Mouse (Mus musculus): ENCODE results near the gene Cpsf4. TPM values are rescaled to one million over a fixed set of nuclear protein-coding genes. Genes with fewer than 3 reads are reported as not detected.
"Not testable (repeated sequence)": the region's sequence is repeated elsewhere in the genome, so short reads cannot be mapped to it uniquely, and the experiment has no call there.

The Cpsf4 gene
- total and polyA plus RNA-seq, 2 experiments from 2014 or later, result 37.8 to 48.1 TPM

DNA sequence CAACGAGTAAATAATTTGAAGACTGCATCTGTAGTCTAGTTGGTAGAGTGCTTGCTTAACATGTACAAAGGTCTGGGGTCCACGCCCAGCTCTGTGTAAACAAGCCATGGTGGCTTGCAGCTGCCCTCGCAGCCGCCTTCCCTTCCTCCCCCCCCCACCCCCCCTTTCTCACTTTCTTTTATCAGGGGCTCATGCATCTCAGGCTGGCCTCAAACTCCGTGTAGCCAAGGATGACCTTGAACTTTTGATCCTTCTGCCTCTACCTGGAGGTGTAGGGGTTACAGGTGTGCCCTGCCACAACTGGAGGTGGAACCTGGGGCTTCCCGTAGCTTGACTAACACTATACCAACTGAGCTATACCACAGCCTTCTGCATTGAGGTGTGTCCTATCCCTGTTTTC lies 50.7 kb downstream of the Cpsf4 start:
- no peak overlapping the region for H3K27ac ChIP-seq
- H3K4me3 ChIP-seq (ENCODE audit: low read length), result no peak overlapping the region
- DNase-seq (ENCODE audit: low spot score) (no peak), ATAC-seq (no peak)
- no peak for TF ChIP-seq CTCF (IDR thresholded peaks at IDR 0.05; ENCODE audit: low read depth)
- H3K9me3 ChIP-seq (ENCODE audit: low read length), result no peaks in the 10 kb centered on the region
- 89% methylated on average over 6 of the region's 6 CpGs for WGBS
- H3K9ac ChIP-seq (replicated peaks; ENCODE audit: low read length), result no peak overlapping the region
- no peaks in the 10 kb centered on the region for H3K27me3 ChIP-seq (ENCODE audit: insufficient read depth, low read length)
- peaks cover 34% of the 10 kb centered on the region for H3K36me3 ChIP-seq (ENCODE audit: insufficient read depth, low read length)
- H3K4me1 ChIP-seq (ENCODE audit: insufficient read depth, low read length), result no peaks in the 10 kb centered on the region
- no peak overlapping the region for H3K4me2 ChIP-seq (ENCODE audit: low read depth, low read length)

DNA sequence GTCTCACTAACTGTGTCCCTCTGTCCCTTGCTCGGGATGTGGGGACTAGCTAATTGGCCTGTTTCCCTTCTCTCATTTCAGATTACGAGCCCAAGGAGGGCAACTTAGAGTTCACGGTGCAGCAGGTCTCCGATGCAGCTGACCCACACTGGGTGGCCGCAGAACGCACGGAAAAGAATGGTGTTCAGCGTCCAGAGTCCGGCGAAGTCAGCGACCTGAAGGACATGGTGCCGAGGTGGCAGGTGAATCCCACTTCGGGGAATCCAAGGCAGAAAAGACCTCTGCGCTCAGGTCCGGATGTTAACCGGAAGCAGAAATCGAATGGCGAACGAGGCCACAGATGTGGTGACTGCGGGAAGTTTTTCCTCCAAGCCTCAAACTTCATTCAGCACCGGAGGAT lies 51.2 kb downstream of the Cpsf4 start:
- ATAC-seq (no peak), DNase-seq (ENCODE audit: low spot score) (no peak)
- Histone ChIP-seq H3K27me3 (ENCODE audit: insufficient read depth, low read length) (no peaks in the 10 kb centered on the region), H3K9ac (replicated peaks; ENCODE audit: low read length) (no peak overlapping the region), H3K4me2 (ENCODE audit: low read depth, low read length) (no peak overlapping the region), H3K4me3 (ENCODE audit: low read length) (no peak overlapping the region), H3K9me3 (ENCODE audit: low read length) (no peaks in the 10 kb centered on the region), H3K4me1 (ENCODE audit: insufficient read depth, low read length) (no peaks in the 10 kb centered on the region), H3K27ac (no peak overlapping the region), H3K36me3 (ENCODE audit: insufficient read depth, low read length) (peaks cover 30% of the 10 kb centered on the region)
- WGBS, result 97% methylated on average over 21 of the region's 21 CpGs
- no peak for TF ChIP-seq CTCF (IDR thresholded peaks at IDR 0.05; ENCODE audit: low read depth)

- 94% methylated on average over 20 of the region's 20 CpGs for WGBS
- no peak overlapping the region for H3K4me2 ChIP-seq (ENCODE audit: low read depth, low read length)
- no peaks in the 10 kb centered on the region for H3K4me1 ChIP-seq (ENCODE audit: insufficient read depth, low read length)
- ATAC-seq (no peak), DNase-seq (ENCODE audit: low spot score) (no peak)
- H3K9ac ChIP-seq (replicated peaks; ENCODE audit: low read length), result no peak overlapping the region
- no peak for TF ChIP-seq CTCF (IDR thresholded peaks at IDR 0.05; ENCODE audit: low read depth)
- H3K27me3 ChIP-seq (ENCODE audit: insufficient read depth, low read length), result no peaks in the 10 kb centered on the region
- H3K9me3 ChIP-seq (ENCODE audit: low read length), result no peaks in the 10 kb centered on the region
- H3K27ac ChIP-seq, result no peak overlapping the region
- H3K36me3 ChIP-seq (ENCODE audit: insufficient read depth, low read length), result peaks cover 28% of the 10 kb centered on the region
- no peak overlapping the region for H3K4me3 ChIP-seq (ENCODE audit: low read length)
Measured at GRCm38 (mm10) chr5:145218671-145219070, 51.7 kb downstream of the Cpsf4 start.

DNA sequence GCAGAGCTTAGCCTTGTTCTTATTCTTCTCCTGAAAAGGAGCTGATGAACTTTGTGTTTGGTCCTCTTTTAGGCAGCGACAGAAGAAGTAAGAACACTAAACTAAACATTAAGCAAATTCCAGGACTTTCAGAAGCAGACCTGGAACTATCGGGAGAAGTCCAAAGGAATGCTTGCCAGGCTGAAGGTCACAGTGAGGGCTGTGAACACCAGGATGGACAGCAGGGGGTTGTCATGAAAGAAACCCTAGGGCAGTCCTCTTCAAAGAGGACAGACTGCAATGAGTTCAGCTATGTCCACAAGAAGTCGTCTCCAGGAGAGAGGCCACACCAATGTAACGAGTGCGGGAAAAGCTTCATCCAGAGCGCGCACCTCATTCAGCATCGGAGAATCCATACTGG lies 53.0 kb downstream of the Cpsf4 start:
- no peak for ATAC-seq
- Histone ChIP-seq H3K4me3 (ENCODE audit: low read length) (no peak overlapping the region), H3K4me2 (ENCODE audit: low read depth, low read length) (no peak overlapping the region), H3K27me3 (ENCODE audit: insufficient read depth, low read length) (no peaks in the 10 kb centered on the region), H3K27ac (no peak overlapping the region), H3K4me1 (ENCODE audit: insufficient read depth, low read length) (no peaks in the 10 kb centered on the region), H3K9me3 (ENCODE audit: low read length) (no peaks in the 10 kb centered on the region), H3K9ac (replicated peaks; ENCODE audit: low read length) (no peak overlapping the region), H3K36me3 (ENCODE audit: insufficient read depth, low read length) (peaks cover 28% of the 10 kb centered on the region)
- no peak for DNase-seq (ENCODE audit: low spot score)
- TF ChIP-seq CTCF (IDR thresholded peaks at IDR 0.05; ENCODE audit: low read depth), result no peak
- 91% methylated on average over 8 of the region's 8 CpGs for WGBS

- Histone ChIP-seq H3K27ac (no peak overlapping the region), H3K4me3 (ENCODE audit: low read length) (no peak overlapping the region), H3K9ac (replicated peaks; ENCODE audit: low read length) (no peak overlapping the region), H3K9me3 (ENCODE audit: low read length) (no peaks in the 10 kb centered on the region), H3K4me2 (ENCODE audit: low read depth, low read length) (no peak overlapping the region), H3K36me3 (ENCODE audit: insufficient read depth, low read length) (peaks cover 27% of the 10 kb centered on the region), H3K27me3 (ENCODE audit: insufficient read depth, low read length) (no peaks in the 10 kb centered on the region), H3K4me1 (ENCODE audit: insufficient read depth, low read length) (no peaks in the 10 kb centered on the region)
- no peak for ATAC-seq
- 86% methylated on average over 5 of the region's 5 CpGs for WGBS
- TF ChIP-seq CTCF (IDR thresholded peaks at IDR 0.05; ENCODE audit: low read depth), result no peak
- no peak for DNase-seq (ENCODE audit: low spot score)
Measured at GRCm38 (mm10) chr5:145222840-145223239, 55.8 kb downstream of the Cpsf4 start.

DNA sequence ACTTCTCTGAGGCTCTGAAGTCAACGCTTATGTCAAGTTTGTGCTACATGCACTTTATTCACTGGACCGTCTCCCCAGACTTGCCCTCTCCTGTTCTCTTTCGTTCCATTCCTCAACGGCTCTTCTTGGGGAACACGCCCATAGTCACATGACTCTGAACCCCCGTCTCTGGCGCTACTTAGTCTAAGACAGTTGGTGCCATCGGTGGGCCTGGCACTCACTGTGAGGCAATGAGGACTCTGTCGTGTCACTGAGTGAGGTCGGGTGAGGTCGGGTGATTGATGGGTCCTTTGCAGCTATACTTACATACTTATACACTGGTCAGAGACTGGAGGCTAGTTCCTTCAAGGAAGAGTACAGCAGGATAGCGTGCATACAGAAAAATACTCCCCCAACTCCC lies 56.4 kb downstream of the Cpsf4 start:
- TF ChIP-seq CTCF (IDR thresholded peaks at IDR 0.05; ENCODE audit: low read depth), result no peak
- DNase-seq (ENCODE audit: low spot score) (no peak), ATAC-seq (no peak)
- H3K9me3 ChIP-seq (ENCODE audit: low read length), result no peaks in the 10 kb centered on the region
- no peak overlapping the region for H3K9ac ChIP-seq (replicated peaks; ENCODE audit: low read length)
- H3K4me1 ChIP-seq (ENCODE audit: insufficient read depth, low read length), result no peaks in the 10 kb centered on the region
- H3K27me3 ChIP-seq (ENCODE audit: insufficient read depth, low read length), result no peaks in the 10 kb centered on the region
- no peak overlapping the region for H3K27ac ChIP-seq
- H3K36me3 ChIP-seq (ENCODE audit: insufficient read depth, low read length), result peaks cover 21% of the 10 kb centered on the region
- H3K4me3 ChIP-seq (ENCODE audit: low read length), result no peak overlapping the region
- 80% methylated on average over 12 of the region's 12 CpGs for WGBS
- no peak overlapping the region for H3K4me2 ChIP-seq (ENCODE audit: low read depth, low read length)

DNA sequence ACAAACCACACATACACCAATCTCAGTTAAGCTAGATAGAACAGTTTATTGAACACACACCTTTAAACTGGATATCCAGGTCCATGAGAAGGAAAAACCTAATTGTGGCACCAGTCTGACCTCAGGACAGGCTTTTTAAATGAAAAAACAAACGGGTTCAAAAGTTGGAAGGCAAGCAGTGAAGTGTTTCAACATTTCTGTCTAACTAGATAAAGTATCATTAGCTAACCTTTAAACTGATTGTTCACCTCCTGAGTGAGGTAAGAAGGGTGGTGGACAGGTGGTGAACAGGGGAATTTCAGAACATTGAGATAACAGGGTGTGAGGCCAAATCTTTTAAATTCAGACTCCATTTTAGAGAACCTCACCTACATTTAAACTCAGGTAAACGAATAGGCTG lies 59.4 kb downstream of the Cpsf4 start:
- no peak for DNase-seq (ENCODE audit: low spot score)
- WGBS, result 57% methylated on average over 2 of the region's 2 CpGs
- TF ChIP-seq CTCF (IDR thresholded peaks at IDR 0.05; ENCODE audit: low read depth), result no peak
- no peak overlapping the region for H3K27ac ChIP-seq
- no peaks in the 10 kb centered on the region for H3K4me1 ChIP-seq (ENCODE audit: insufficient read depth, low read length)
- ATAC-seq, result no peak
- no peak overlapping the region for H3K4me2 ChIP-seq (ENCODE audit: low read depth, low read length)
- H3K9me3 ChIP-seq (ENCODE audit: low read length), result no peaks in the 10 kb centered on the region
- no peak overlapping the region for H3K9ac ChIP-seq (replicated peaks; ENCODE audit: low read length)
- no peak overlapping the region for H3K4me3 ChIP-seq (ENCODE audit: low read length)
- H3K36me3 ChIP-seq (ENCODE audit: insufficient read depth, low read length), result no peaks in the 10 kb centered on the region
- no peaks in the 10 kb centered on the region for H3K27me3 ChIP-seq (ENCODE audit: insufficient read depth, low read length)

DNA sequence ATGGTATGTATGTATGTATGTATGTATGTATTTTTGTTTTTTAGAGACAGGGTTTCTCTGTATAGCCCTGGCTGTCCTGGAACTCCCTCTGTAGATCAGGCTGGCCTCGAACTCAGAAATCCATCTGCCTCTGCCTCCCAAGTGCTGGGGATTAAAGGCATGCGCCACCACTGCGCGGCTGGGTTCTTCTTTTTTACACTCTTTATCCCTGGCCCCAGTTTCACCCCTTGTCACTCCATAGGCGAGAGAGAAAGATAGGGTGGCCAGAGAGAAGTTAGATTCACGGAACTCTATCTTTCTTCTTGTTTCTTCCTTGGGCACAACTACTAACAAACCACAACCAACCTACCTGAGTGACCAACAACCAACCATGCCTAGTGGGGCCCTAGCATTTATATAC lies 62.3 kb downstream of the Cpsf4 start:
- not testable (repeated sequence) for ATAC-seq; H3K27me3 ChIP-seq (ENCODE audit: insufficient read depth, low read length); H3K9me3 ChIP-seq (ENCODE audit: low read length); H3K4me1 ChIP-seq (ENCODE audit: insufficient read depth, low read length); H3K4me2 ChIP-seq (ENCODE audit: low read depth, low read length); H3K9ac ChIP-seq (replicated peaks; ENCODE audit: low read length); H3K27ac ChIP-seq; H3K36me3 ChIP-seq (ENCODE audit: insufficient read depth, low read length); DNase-seq (ENCODE audit: low spot score); H3K4me3 ChIP-seq (ENCODE audit: low read length)
- WGBS, result 77% methylated on average over 6 of the region's 6 CpGs

Measured in hindbrain, postnatal 0 days (tissue).